In the genomic region with DNA sequence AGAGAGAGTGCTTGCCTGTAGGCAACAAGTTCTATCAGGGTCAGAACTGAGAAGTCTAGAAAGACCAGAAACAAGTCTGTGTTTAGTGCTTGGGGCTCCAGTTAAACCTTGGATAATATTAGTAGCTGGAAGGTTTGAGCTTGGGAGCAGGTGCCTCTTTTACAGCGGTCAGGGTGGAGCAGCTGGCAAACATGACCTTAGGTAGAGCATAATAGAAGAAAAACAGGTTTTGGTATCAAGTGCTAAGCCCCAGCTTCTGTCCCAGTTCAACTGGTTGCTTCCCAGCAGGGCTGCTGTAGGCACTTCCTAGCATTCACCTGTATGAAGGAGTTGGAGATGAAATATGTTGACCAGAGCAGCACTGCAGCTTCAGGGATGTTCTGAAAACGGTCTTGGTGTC, we compare ENCODE assay signal across 8 mouse cellular contexts. TPM values are rescaled to one million over a fixed set of nuclear protein-coding genes. Genes with fewer than 3 reads are reported as not detected.
DNase-seq lines count a peak whose midpoint lies in the region; ATAC-seq and TF ChIP-seq lines count a peak whose summit lies in the region.

No protein-coding gene starts in this region.

- no peaks in the 10 kb centered on the region for H3K9me3 ChIP-seq in erythroblast, embryonic 14.5 days (ENCODE audit: control insufficient read depth, low read length)
- H3K9me3 ChIP-seq in lung, embryonic 14.5 days (ENCODE audit: low read depth, low read length) = no peaks in the 10 kb centered on the region
- H3K9me3 ChIP-seq in limb, embryonic 13.5 days = no peaks in the 10 kb centered on the region
- no peaks in the 10 kb centered on the region for H3K9me3 ChIP-seq in neural tube, embryonic 14.5 days (ENCODE audit: control insufficient read depth, low read length)

- H3K27me3 ChIP-seq in erythroblast, embryonic 14.5 days (ENCODE audit: control insufficient read depth) = no peaks in the 10 kb centered on the region
- no peaks in the 10 kb centered on the region for H3K27me3 ChIP-seq in lung, embryonic 14.5 days (ENCODE audit: insufficient read depth, low read length)
- H3K27me3 ChIP-seq in limb, embryonic 13.5 days = no peaks in the 10 kb centered on the region
- 0 out of 2 replicates have a peak, but pooled peaks cover 3% of the 10 kb centered on the region for H3K27me3 ChIP-seq in neural tube, embryonic 14.5 days (ENCODE audit: control insufficient read depth, insufficient read depth, low read length)

- peaks cover 37% of the 10 kb centered on the region for H3K36me3 ChIP-seq in erythroblast, embryonic 14.5 days (ENCODE audit: control insufficient read depth)
- H3K36me3 ChIP-seq in lung, embryonic 14.5 days (ENCODE audit: insufficient read depth) = peaks cover 12% of the 10 kb centered on the region
- H3K36me3 ChIP-seq in limb, embryonic 13.5 days = peaks cover 7% of the 10 kb centered on the region; the same call in 1 of the 2 replicates
- no peaks in the 10 kb centered on the region for H3K36me3 ChIP-seq in neural tube, embryonic 14.5 days (ENCODE audit: control insufficient read depth, insufficient read depth, low read length)

- H3K27ac ChIP-seq in lung, embryonic 14.5 days (ENCODE audit: low read depth) = peak overlapping the region; percentile 56
- no peak overlapping the region for H3K27ac ChIP-seq in limb, embryonic 13.5 days
- H3K27ac ChIP-seq in neural tube, embryonic 14.5 days (ENCODE audit: low read depth, low read length) = no peak overlapping the region

- 41% methylated on average over 2 of the region's 2 CpGs for WGBS in lung, embryonic 14.5 days
- 60% methylated on average over 2 of the region's 2 CpGs for WGBS in lung, adult 2 months
- 54% methylated on average over 2 of the region's 2 CpGs for WGBS in limb, embryonic 13.5 days
- 61% methylated on average over 2 of the region's 2 CpGs for WGBS in neural tube, embryonic 14.5 days

- H3K4me3 ChIP-seq in erythroblast, embryonic 14.5 days (replicated peaks) = peak overlapping the region; percentile 78
- 0 out of 2 replicates have a peak overlapping the region, but pooled peaks have one; percentile 80 for H3K4me3 ChIP-seq in lung, embryonic 14.5 days (ENCODE audit: low read depth, low read length)
- no peak overlapping the region for H3K4me3 ChIP-seq in lung, adult 2 months (replicated peaks; ENCODE audit: extremely low read depth, low read depth, low read length)
- H3K4me3 ChIP-seq in limb, embryonic 13.5 days = peak overlapping the region; percentile 84; the same call in 1 of the 2 replicates
- no peak overlapping the region for H3K4me3 ChIP-seq in neural tube, embryonic 14.5 days (ENCODE audit: low read depth, low read length)

- no peak for TF ChIP-seq CTCF in lung, embryonic 14.5 days (IDR thresholded peaks at IDR 0.05; ENCODE audit: low read depth)
- no peak for TF ChIP-seq CTCF in lung, adult 2 months (IDR thresholded peaks at IDR 0.05; ENCODE audit: insufficient read depth, low read length)

- peak overlapping the region; percentile 93 for H3K4me2 ChIP-seq in lung, embryonic 14.5 days
- H3K4me2 ChIP-seq in limb, embryonic 13.5 days (replicated peaks) = peak overlapping the region; percentile 89
- H3K4me2 ChIP-seq in neural tube, embryonic 14.5 days (ENCODE audit: low read depth, low read length) = peak overlapping the region; percentile 94; the same call in 1 of the 2 replicates

- ATAC-seq in erythroblast, adult 5-6 weeks (replicated peaks; ENCODE audit: low FRiP score, poor library complexity, severe bottlenecking) = no peak
- no peak for ATAC-seq in lung, embryonic 14.5 days (ENCODE audit: insufficient read depth)
- no peak for ATAC-seq in limb, embryonic 13.5 days (ENCODE audit: low FRiP score, low read depth)
- no peak for ATAC-seq in neural tube, embryonic 14.5 days (ENCODE audit: low read depth)
- ATAC-seq in CD4-positive, CD25-positive, alpha-beta regulatory T cell, adult 4 months = no peak

- TF ChIP-seq POLR2A in lung, adult 2 months (IDR thresholded peaks at IDR 0.05; ENCODE audit: borderline replicate concordance, extremely low read depth, low read depth, low read length) = no peak

- peaks cover 39% of the 10 kb centered on the region for H3K4me1 ChIP-seq in erythroblast, embryonic 14.5 days (ENCODE audit: control insufficient read depth)
- H3K4me1 ChIP-seq in lung, embryonic 14.5 days (ENCODE audit: insufficient read depth) = no peaks in the 10 kb centered on the region
- H3K4me1 ChIP-seq in lung, adult 2 months (ENCODE audit: control insufficient read depth, insufficient read depth, low read length) = peaks cover 5% of the 10 kb centered on the region; the same call in 1 of the 2 replicates
- H3K4me1 ChIP-seq in limb, embryonic 13.5 days = peaks cover 15% of the 10 kb centered on the region
- peaks cover 7% of the 10 kb centered on the region; the same call in 1 of the 2 replicates for H3K4me1 ChIP-seq in neural tube, embryonic 14.5 days (ENCODE audit: control insufficient read depth, insufficient read depth, low read length)

- DNase-seq in lung, embryonic 14.5 days = peak; percentile 37
- no peak for DNase-seq in lung, adult 2 months
- DNase-seq in right cerebral cortex, postnatal 36 days (ENCODE audit: low spot score in 2 of 2) = no peak

- peak overlapping the region; percentile 80; the same call in 1 of the 2 replicates for H3K9ac ChIP-seq in lung, embryonic 14.5 days
- H3K9ac ChIP-seq in limb, embryonic 13.5 days = peak overlapping the region; percentile 68
- H3K9ac ChIP-seq in neural tube, embryonic 14.5 days (replicated peaks; ENCODE audit: low read depth, low read length) = no peak overlapping the region; the same call in 1 of the 2 replicates

RNA-seq across cellular contexts. Expression of a gene that starts 0.8 kb away (rescaled TPM):
- 2.4 and 3.3 TPM in 2 replicates for polyA plus RNA-seq in erythroblast, embryonic 14.5 days (2012)
- total RNA-seq in erythroblast, adult 5-6 weeks (2015; ENCODE audit: low replicate concordance) = 44.1 and 50.7 TPM in 2 replicates
- total RNA-seq in erythroblast, adult 5-6 weeks (2017; ENCODE audit: low replicate concordance) = 49.2 and 63.3 TPM in 2 replicates
- 37.7 and 41.3 TPM in 2 replicates for polyA plus RNA-seq in lung, embryonic 14.5 days (2014; fragmentation: Nextera tagmentation; extraction: Ambion mirVana)
- polyA plus RNA-seq in lung, adult 2 months (2012; rRNA removed) = 27.2 and 31.1 TPM in 2 replicates
- polyA plus RNA-seq in limb, embryonic 13.5 days (2015; fragmentation: Nextera tagmentation; extraction: Ambion mirVana) = 52.8 and 52.9 TPM in 2 replicates
- polyA plus RNA-seq in neural tube, embryonic 14.5 days (2014; fragmentation: Nextera tagmentation; extraction: Ambion mirVana) = 37.4 and 40.3 TPM in 2 replicates
- polyA plus RNA-seq in CD4-positive, CD25-positive, alpha-beta regulatory T cell, adult 4 months (2017; shearing (Covaris generic)) = 10 to 100 TPM in 1 of 2 experiments, 1 to 10 TPM in 1; 9.3 to 14.6 TPM

Comparison
In these comparisons a context has a peak if more than half of its experiments do, and no peak if none do; other contexts are left out.
1. H3K4me3 ChIP-seq: peak in erythroblast, embryonic 14.5 days (single experiment), lung, embryonic 14.5 days (single experiment) and limb, embryonic 13.5 days (single experiment); none in lung, adult 2 months (single experiment) and neural tube, embryonic 14.5 days (single experiment).
2. Peak in every context shown above with its lines, with median percentiles within 50 percentile points of each other: H3K4me2 ChIP-seq.